In genomic region chr13:52065720-52066119, GRCm38 (mm10) we compare ENCODE assay signal across 20 mouse cellular contexts.
DNase-seq lines count a peak whose midpoint lies in the region; ATAC-seq and TF ChIP-seq lines count a peak whose summit lies in the region.
"Had no signal": no experiment of that assay in that cellular context is flagged by ENCODE, and none has a peak within 500 bp of the region (broad histone marks: within the 10 kb centered on the region; RNA-seq: fewer than 3 reads in every experiment).

No protein-coding gene starts in this region.

- H3K36me3 ChIP-seq in midbrain, embryonic 11.5 days (ENCODE audit: control insufficient read depth, insufficient read depth, low read length) = no peaks in the 10 kb centered on the region
- H3K36me3 ChIP-seq in midbrain, embryonic 10.5 days = no peaks in the 10 kb centered on the region
- H3K36me3 ChIP-seq in limb, embryonic 14.5 days (ENCODE audit: control insufficient read depth, insufficient read depth, low read length) = no peaks in the 10 kb centered on the region
- no peaks in the 10 kb centered on the region for H3K36me3 ChIP-seq in kidney, embryonic 16.5 days (ENCODE audit: insufficient read depth, low read length)
- H3K36me3 ChIP-seq: embryonic facial prominence, embryonic 13.5 days; heart, embryonic 10.5 days; heart, embryonic 13.5 days; hindbrain, embryonic 15.5 days had no signal

- no peaks in the 10 kb centered on the region for H3K4me1 ChIP-seq in midbrain, embryonic 11.5 days (ENCODE audit: control insufficient read depth, insufficient read depth, low read length)
- H3K4me1 ChIP-seq in midbrain, embryonic 10.5 days = peaks cover 11% of the 10 kb centered on the region
- no peaks in the 10 kb centered on the region for H3K4me1 ChIP-seq in limb, embryonic 14.5 days (ENCODE audit: control insufficient read depth, insufficient read depth, low read length)
- H3K4me1 ChIP-seq in kidney, embryonic 16.5 days (ENCODE audit: insufficient read depth, low read length) = peaks cover 31% of the 10 kb centered on the region
- H3K4me1 ChIP-seq: hindbrain, embryonic 15.5 days had no signal

- no peak for TF ChIP-seq POLR2A in limb, embryonic 14.5 days (IDR thresholded peaks at IDR 0.05; ENCODE audit: borderline replicate concordance, extremely low read depth, insufficient read depth, insufficient read length)

- WGBS in midbrain, embryonic 11.5 days = 87% methylated on average over 6 of the region's 6 CpGs
- 85% methylated on average over 6 of the region's 6 CpGs for WGBS in midbrain, embryonic 10.5 days
- 19% methylated on average over 6 of the region's 6 CpGs for WGBS in limb, embryonic 14.5 days
- 56% methylated on average over 6 of the region's 6 CpGs for WGBS in kidney, embryonic 16.5 days

- H3K9me3 ChIP-seq in midbrain, embryonic 11.5 days (ENCODE audit: control insufficient read depth, low read length) = no peaks in the 10 kb centered on the region
- no peaks in the 10 kb centered on the region for H3K9me3 ChIP-seq in midbrain, embryonic 10.5 days (replicated peaks)
- H3K9me3 ChIP-seq in limb, embryonic 14.5 days (ENCODE audit: control insufficient read depth, low read length) = no peaks in the 10 kb centered on the region
- no peaks in the 10 kb centered on the region for H3K9me3 ChIP-seq in kidney, embryonic 16.5 days (ENCODE audit: low read length)
- H3K9me3 ChIP-seq: embryonic facial prominence, embryonic 13.5 days; heart, embryonic 10.5 days; heart, embryonic 13.5 days; hindbrain, embryonic 15.5 days had no signal

- no peak overlapping the region for H3K4me3 ChIP-seq in midbrain, embryonic 11.5 days (ENCODE audit: low read depth, low read length)
- H3K4me3 ChIP-seq in midbrain, embryonic 10.5 days = no peak overlapping the region
- H3K4me3 ChIP-seq in limb, embryonic 14.5 days (replicated peaks; ENCODE audit: low read length) = no peak overlapping the region
- H3K4me3 ChIP-seq in kidney, embryonic 16.5 days (ENCODE audit: low read length) = no peak overlapping the region
- H3K4me3 ChIP-seq: embryonic facial prominence, embryonic 13.5 days; heart, adult 2 months; heart, embryonic 10.5 days; heart, embryonic 13.5 days; hindbrain, embryonic 15.5 days had no signal

- ATAC-seq in midbrain, embryonic 11.5 days (ENCODE audit: low FRiP score) = no peak
- ATAC-seq in limb, embryonic 14.5 days (ENCODE audit: low FRiP score, low read depth) = 0 out of 2 replicates have a peak, but pooled peaks have one; percentile 53
- no peak for ATAC-seq in kidney, embryonic 16.5 days (ENCODE audit: low FRiP score, low TSS enrichment)
- ATAC-seq: CD4-positive, CD25-positive, alpha-beta regulatory T cell, adult 4 months; forebrain, embryonic 14.5 days; forebrain, postnatal 0 days had no signal

- no peak overlapping the region for H3K9ac ChIP-seq in midbrain, embryonic 11.5 days (ENCODE audit: low read length)
- no peak overlapping the region for H3K9ac ChIP-seq in limb, embryonic 14.5 days (ENCODE audit: low read depth, low read length, severe bottlenecking)
- no peak overlapping the region for H3K9ac ChIP-seq in kidney, embryonic 16.5 days (replicated peaks; ENCODE audit: low read length)
- H3K9ac ChIP-seq: embryonic facial prominence, embryonic 13.5 days; forebrain, postnatal 0 days; heart, embryonic 13.5 days; hindbrain, embryonic 15.5 days had no signal

- DNase-seq in midbrain, embryonic 11.5 days (ENCODE audit: low spot score, missing footprints) = peak; percentile 39
- DNase-seq in midbrain, embryonic 10.5 days (ENCODE audit: low spot score) = no peak
- peak; percentile 38 for DNase-seq in forelimb bud, embryonic 11.5 days (ENCODE audit: low read depth, low spot score)
- DNase-seq in limb, embryonic 14.5 days (ENCODE audit: low spot score) = peak; percentile 27
- DNase-seq in retina, postnatal 1 day = no peak
- DNase-seq: cerebellum, adult 11 months; cerebellum, adult 2 months; cerebellum, postnatal 10 days; forebrain, postnatal 0 days; gastrocnemius, postnatal 25 days; heart, adult 2 months; heart, postnatal 14 days; heart, postnatal 4 days had no signal

- no peaks in the 10 kb centered on the region for H3K27me3 ChIP-seq in midbrain, embryonic 11.5 days (ENCODE audit: control insufficient read depth, insufficient read depth, low read length)
- H3K27me3 ChIP-seq in midbrain, embryonic 10.5 days (ENCODE audit: low read depth, poor library complexity, severe bottlenecking) = no peaks in the 10 kb centered on the region
- H3K27me3 ChIP-seq in limb, embryonic 14.5 days (ENCODE audit: control insufficient read depth, insufficient read depth, low read length) = no peaks in the 10 kb centered on the region
- H3K27me3 ChIP-seq in kidney, embryonic 16.5 days (ENCODE audit: insufficient read depth, low read length) = no peaks in the 10 kb centered on the region
- H3K27me3 ChIP-seq: embryonic facial prominence, embryonic 13.5 days; heart, embryonic 13.5 days; hindbrain, embryonic 15.5 days had no signal

- H3K4me2 ChIP-seq in midbrain, embryonic 11.5 days = no peak overlapping the region
- H3K4me2 ChIP-seq in limb, embryonic 14.5 days (replicated peaks; ENCODE audit: low read depth, low read length, severe bottlenecking) = no peak overlapping the region
- no peak overlapping the region for H3K4me2 ChIP-seq in kidney, embryonic 16.5 days (replicated peaks; ENCODE audit: low read depth, low read length)
- H3K4me2 ChIP-seq: embryonic facial prominence, embryonic 13.5 days; heart, embryonic 13.5 days; hindbrain, embryonic 15.5 days had no signal

- no peak overlapping the region for H3K27ac ChIP-seq in midbrain, embryonic 11.5 days (ENCODE audit: low read depth, low read length)
- H3K27ac ChIP-seq in midbrain, embryonic 10.5 days (replicated peaks) = no peak overlapping the region
- no peak overlapping the region for H3K27ac ChIP-seq in limb, embryonic 14.5 days (replicated peaks; ENCODE audit: low read depth, low read length)
- H3K27ac ChIP-seq in kidney, embryonic 16.5 days (ENCODE audit: low read length) = no peak overlapping the region
- H3K27ac ChIP-seq: embryonic facial prominence, embryonic 13.5 days; heart, adult 2 months; heart, embryonic 13.5 days; hindbrain, embryonic 15.5 days had no signal

Comparison
In these comparisons a context has a peak if more than half of its experiments do, and no peak if none do; other contexts are left out.
1. DNase-seq: peak in midbrain, embryonic 11.5 days (single experiment), forelimb bud, embryonic 11.5 days (single experiment) and limb, embryonic 14.5 days (single experiment); none in midbrain, embryonic 10.5 days (single experiment) and retina, postnatal 1 day (single experiment).